Mouse (Mus musculus) cortical plate, adult 2 months (tissue): ENCODE data around the gene Esyt1. TPM values are rescaled to one million over a fixed set of nuclear protein-coding genes. Genes with fewer than 3 reads are reported as not detected.

Experiments
- H3K27ac ChIP-seq: fragments of 200-500 bp; 2 replicates; pipeline ENCODE4 v1.5.1; 2012; ENCODE audit warnings: low read length, control low read depth, inconsistent platforms; ENCODE audit not compliant: insufficient read depth
- H3K4me1 ChIP-seq: fragments of 200-500 bp; 2 replicates; pipeline ENCODE4 v1.6.1; 2011; ENCODE audit warnings: low read length; ENCODE audit not compliant: control insufficient read depth, insufficient read depth
- H3K4me3 ChIP-seq: fragments of 200-500 bp; 2 replicates; pipeline ENCODE4 v1.5.1; 2011; ENCODE audit warnings: mild to moderate bottlenecking, low read length, control low read depth; ENCODE audit not compliant: insufficient read depth
- CTCF ChIP-seq: fragments of 200-500 bp; IDR thresholded peaks from 2 replicates; pipeline ENCODE4 v1.5.1; 2011; ENCODE audit warnings: mild to moderate bottlenecking, control low read depth, low read length; ENCODE audit not compliant: insufficient read depth; ENCODE audit errors: extremely low read depth
- POLR2A ChIP-seq: fragments of 200-500 bp; IDR thresholded peaks from 2 replicates; pipeline ENCODE4 v1.6.1; 2011; ENCODE audit warnings: mild to moderate bottlenecking, low read length, control low read depth; ENCODE audit not compliant: insufficient read depth; ENCODE audit errors: extremely low read depth
- polyA plus RNA-seq: library from polyadenylated mRNA; depleted of rRNA; stranded (reverse); fragments of >200 nt; gene quantifications from 2 replicates; pipeline ENCODE4 v1.2.3, GENCODE M21; 2012; rRNA removed

The Esyt1 gene
- polyA plus RNA-seq, 1 experiment: 12.0 TPM

DNA sequence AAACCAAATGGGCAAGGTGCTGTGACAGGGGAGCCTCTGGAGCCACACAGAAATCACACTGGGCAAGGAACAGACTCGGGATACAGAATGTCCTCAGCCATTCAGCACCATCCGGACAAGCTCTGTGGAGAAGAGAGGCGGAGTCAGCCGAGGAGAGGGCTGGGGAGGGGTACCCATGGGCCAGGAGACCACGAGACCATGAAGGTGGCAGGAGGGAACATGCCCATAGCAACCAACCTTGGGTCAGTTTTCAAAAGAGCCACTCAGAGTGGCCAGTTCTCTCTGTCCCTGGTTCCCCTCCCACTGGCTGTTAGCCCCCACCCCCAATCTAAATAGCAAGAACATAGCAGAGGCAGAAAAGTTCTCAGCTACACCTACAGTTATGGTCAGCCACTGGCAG lies 34.8 kb downstream of the Esyt1 start:
- H3K27ac ChIP-seq: no peak overlapping the region
- no peak for TF ChIP-seq POLR2A
- TF ChIP-seq CTCF: no peak

DNA sequence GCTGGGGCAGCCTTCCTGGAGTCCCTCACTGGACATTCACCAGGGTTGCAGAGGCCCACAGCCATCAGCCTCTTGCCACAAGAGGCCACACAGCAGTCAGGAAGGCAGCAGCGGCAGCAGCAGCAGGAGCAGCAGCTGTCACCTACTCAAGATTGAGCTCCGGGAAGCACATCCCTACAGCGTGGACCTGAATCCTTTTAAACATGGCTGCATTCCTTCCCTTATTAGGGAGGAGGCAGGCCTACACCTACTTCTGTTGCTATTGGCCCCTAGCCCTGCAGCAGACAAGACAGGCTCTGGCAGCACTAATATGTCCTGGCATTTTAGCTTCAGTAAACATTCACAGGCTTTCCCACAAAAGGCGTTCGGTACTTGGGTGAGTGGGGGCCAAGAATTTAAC lies 35.4 kb downstream of the Esyt1 start:
- Histone ChIP-seq H3K4me1 (peaks cover 2% of the 10 kb centered on the region), H3K27ac (no peak overlapping the region), H3K4me3 (no peak overlapping the region)
- TF ChIP-seq POLR2A (no peak), CTCF (no peak)

More for the DNA sequence above, 34.8 kb downstream of the Esyt1 start:
- Histone ChIP-seq H3K4me3 (peak overlapping the region; percentile 76; the same call in 1 of the 2 replicates), H3K4me1 (peaks cover 2% of the 10 kb centered on the region)

GRCm38 (mm10) chr10:128489785-128490184 lies 35.9 kb downstream of the Esyt1 start:
- H3K27ac ChIP-seq: no peak overlapping the region
- no peak overlapping the region for H3K4me3 ChIP-seq
- no peak for TF ChIP-seq POLR2A
- no peak for TF ChIP-seq CTCF
- peaks cover 2% of the 10 kb centered on the region for H3K4me1 ChIP-seq

- Histone ChIP-seq H3K27ac (no peak overlapping the region), H3K4me1 (peaks cover 2% of the 10 kb centered on the region), H3K4me3 (no peak overlapping the region)
- TF ChIP-seq CTCF (no peak), POLR2A (no peak)
Observed at GRCm38 (mm10) chr10:128489380-128489779, 36.3 kb downstream of the Esyt1 start.

DNA sequence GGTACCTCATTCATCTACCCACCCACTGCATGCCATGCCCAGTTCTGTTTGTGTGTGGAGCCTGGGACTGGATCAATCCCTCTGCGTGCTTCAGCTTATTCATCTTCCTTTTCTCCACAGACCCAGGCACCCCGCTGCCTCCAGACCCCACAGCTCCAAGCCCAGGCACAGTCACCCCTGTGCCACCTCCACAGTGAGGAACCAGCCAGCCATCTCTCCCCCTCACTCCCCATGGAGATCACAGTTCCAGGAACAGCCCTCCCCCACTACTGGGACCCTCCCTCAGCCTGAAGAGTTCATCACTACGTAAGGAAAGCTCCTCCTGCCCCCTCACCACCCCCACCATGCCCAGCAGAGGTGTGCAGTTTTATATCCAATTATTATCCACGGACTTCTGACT lies 36.9 kb downstream of the Esyt1 start:
- Histone ChIP-seq H3K4me1 (peaks cover 2% of the 10 kb centered on the region), H3K4me3 (no peak overlapping the region), H3K27ac (no peak overlapping the region; the same call in 1 of the 2 replicates)
- TF ChIP-seq CTCF (no peak), POLR2A (no peak)

GRCm38 (mm10) chr10:128487861-128488712 lies 37.6 kb downstream of the Esyt1 start:
- H3K27ac ChIP-seq: no peak overlapping the region
- H3K4me1 ChIP-seq: peaks cover 2% of the 10 kb centered on the region
- no peak for TF ChIP-seq CTCF
- no peak for TF ChIP-seq POLR2A
- H3K4me3 ChIP-seq: no peak overlapping the region

DNA sequence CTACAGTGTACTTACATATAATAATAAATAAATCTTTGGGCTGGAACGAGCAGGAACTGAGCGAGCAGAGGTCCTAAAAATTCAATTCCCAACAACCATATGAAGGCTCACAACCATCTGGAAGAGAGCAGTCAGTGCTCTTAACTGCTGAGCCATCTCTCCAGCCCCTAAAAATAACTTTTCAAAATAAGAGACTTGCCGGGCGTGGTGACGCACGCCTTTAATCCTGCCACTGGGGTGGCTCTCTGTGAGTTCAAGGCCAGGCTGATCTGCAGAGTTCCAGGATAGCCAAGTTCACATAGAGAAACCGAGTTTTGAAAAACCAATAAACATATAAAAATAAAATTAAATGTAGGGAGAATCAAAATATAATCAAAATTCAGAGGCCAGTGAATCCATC lies 39.3 kb downstream of the Esyt1 start:
- no peak overlapping the region for H3K27ac ChIP-seq
- no peaks in the 10 kb centered on the region; the same call in 1 of the 2 replicates for H3K4me1 ChIP-seq
- TF ChIP-seq POLR2A (no peak), CTCF (no peak)
- H3K4me3 ChIP-seq: no peak overlapping the region

DNA sequence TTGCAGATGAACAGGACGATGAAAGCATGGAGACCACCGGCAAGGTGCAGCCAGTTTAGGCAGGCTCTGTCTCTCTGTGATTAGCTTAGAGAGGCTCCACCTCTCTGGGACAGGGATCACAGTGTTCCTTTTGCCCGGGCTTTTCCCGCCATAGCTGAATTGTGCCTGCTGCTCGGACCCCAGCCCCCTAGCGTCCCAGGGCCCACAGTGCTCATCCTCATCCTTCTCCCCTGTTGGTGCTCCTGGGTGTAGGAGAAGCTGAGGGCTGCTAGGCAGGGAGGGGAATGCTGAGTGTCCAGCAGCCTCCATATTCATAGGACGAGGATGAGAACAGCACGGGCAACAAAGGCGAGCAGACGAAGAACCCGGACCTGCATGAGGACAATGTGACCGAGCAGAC lies 51.3 kb downstream of the Esyt1 start:
- H3K27ac ChIP-seq: no peak overlapping the region
- no peak for TF ChIP-seq CTCF
- no peak for TF ChIP-seq POLR2A
- no peaks in the 10 kb centered on the region for H3K4me1 ChIP-seq
- H3K4me3 ChIP-seq: no peak overlapping the region

DNA sequence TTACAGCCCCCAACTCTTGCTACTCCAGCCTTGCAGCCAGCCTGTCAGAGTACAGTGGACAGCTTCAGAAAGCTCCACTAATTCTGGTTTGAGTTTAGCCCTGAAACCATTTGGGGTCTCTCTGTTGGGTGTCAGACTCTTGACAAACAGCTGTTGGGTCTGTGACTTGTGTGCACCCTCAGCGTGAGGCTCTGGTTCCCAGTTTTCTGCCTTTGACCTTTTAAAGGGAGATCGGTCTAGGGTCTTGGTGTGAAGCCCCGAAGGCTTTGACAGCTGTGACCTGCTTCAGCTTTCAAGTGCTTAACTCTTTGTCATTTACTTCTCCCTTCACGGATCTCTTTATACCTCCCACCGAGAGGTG lies 65.4 kb downstream of the Esyt1 start:
- H3K4me1 ChIP-seq: peaks cover 6% of the 10 kb centered on the region; the same call in 1 of the 2 replicates
- no peak overlapping the region for H3K27ac ChIP-seq
- peak overlapping the region; percentile 86 for H3K4me3 ChIP-seq
- TF ChIP-seq CTCF: no peak
- no peak for TF ChIP-seq POLR2A

Other genes with a start within 250 kb of the Esyt1 start
- gene Il23a, start 227.1 kb downstream of the Esyt1 start, polyA plus RNA-seq: 0.54 and 0.55 TPM in 2 replicates
- 22.8 and 24.6 TPM in 2 replicates for gene Pan2, start 222.5 kb downstream of the Esyt1 start, polyA plus RNA-seq
- gene Cnpy2, start 203.4 kb downstream of the Esyt1 start, polyA plus RNA-seq: 63.7 and 65.8 TPM in 2 replicates
- 224 and 233 TPM in 2 replicates for gene Cs, start 188.1 kb downstream of the Esyt1 start, polyA plus RNA-seq
- gene Coq10a, start 156.9 kb downstream of the Esyt1 start, polyA plus RNA-seq: 101 and 103 TPM in 2 replicates
- 30.0 and 30.4 TPM in 2 replicates for gene Ankrd52, start 148.8 kb downstream of the Esyt1 start, polyA plus RNA-seq
- gene Slc39a5, start 124.6 kb downstream of the Esyt1 start, polyA plus RNA-seq: 0.51 and 0.73 TPM in 2 replicates
- 79.4 and 83.4 TPM in 2 replicates for gene Nabp2, start 114.4 kb downstream of the Esyt1 start, polyA plus RNA-seq
- gene Rnf41, start 114.2 kb downstream of the Esyt1 start, polyA plus RNA-seq: 78.2 and 78.5 TPM in 2 replicates
- gene Smarcc2, start 66.6 kb downstream of the Esyt1 start, polyA plus RNA-seq: 209 and 223 TPM in 2 replicates
- 1,299 and 1,338 TPM in 2 replicates for gene Myl6, start 31.7 kb downstream of the Esyt1 start, polyA plus RNA-seq
- 33.7 and 36.7 TPM in 2 replicates for gene Myl6b, start 27.2 kb downstream of the Esyt1 start, polyA plus RNA-seq
- 11.9 and 12.9 TPM in 2 replicates for gene Zc3h10, start 21.9 kb upstream of the Esyt1 start, polyA plus RNA-seq
- 2,251 and 2,284 TPM in 2 replicates for gene Rpl41, start 23.4 kb upstream of the Esyt1 start, polyA plus RNA-seq
- gene Pa2g4, start 40.1 kb upstream of the Esyt1 start, polyA plus RNA-seq: 67.5 and 71.0 TPM in 2 replicates
- gene Erbb3, start 63.8 kb upstream of the Esyt1 start, polyA plus RNA-seq: 7.6 and 9.1 TPM in 2 replicates
- 354 and 390 TPM in 2 replicates for gene Rps26, start 100.9 kb upstream of the Esyt1 start, polyA plus RNA-seq
- gene Ikzf4, start 120.1 kb upstream of the Esyt1 start, polyA plus RNA-seq: 8.3 and 9.2 TPM in 2 replicates
- 11.3 and 12.1 TPM in 2 replicates for gene Suox, start 148.2 kb upstream of the Esyt1 start, polyA plus RNA-seq
- 120 and 125 TPM in 2 replicates for gene Rab5b, start 170.4 kb upstream of the Esyt1 start, polyA plus RNA-seq
- gene Pmel, start 178.3 kb upstream of the Esyt1 start, polyA plus RNA-seq: 0.61 and 0.66 TPM in 2 replicates
- gene Cdk2, start 179.2 kb upstream of the Esyt1 start, polyA plus RNA-seq: 4.5 and 4.6 TPM in 2 replicates
- gene Dgka, start 219.0 kb upstream of the Esyt1 start, polyA plus RNA-seq: 13.2 and 15.5 TPM in 2 replicates
- gene Pym1, start 222.0 kb upstream of the Esyt1 start, polyA plus RNA-seq: 39.4 and 41.1 TPM in 2 replicates